Mouse (Mus musculus) liver, postnatal 0 days (tissue): ENCODE data around the gene Pde4d.

ENCODE experiments used
- CTCF ChIP-seq: sonication (generic); IDR thresholded peaks from 2 replicates; pipeline ENCODE4 v1.5.1; 2016; ENCODE audit warnings: antibody characterized with exemption, low read depth
- EP300 ChIP-seq: IDR thresholded peaks from 2 replicates; pipeline ENCODE4 v1.6.1; 2016; ENCODE audit warnings: antibody characterized with exemption, low read depth, mild to moderate bottlenecking

GRCm38 (mm10) chr13:109639286-109639685 lies 1189.5 kb downstream of the Pde4d start:
- TF ChIP-seq CTCF: no peak
- no peak for TF ChIP-seq EP300
